Mouse (Mus musculus): ENCODE results near the gene Gse1.

GRCm38 (mm10) chr8:120507290-120507689 is 279.0 kb downstream of the Gse1 start:
- TF ChIP-seq POLR2A (IDR thresholded peaks at IDR 0.05; ENCODE audit: insufficient read depth, low read depth, low read length) (no peak), CTCF (IDR thresholded peaks at IDR 0.05) (no peak), EP300 (IDR thresholded peaks at IDR 0.05; ENCODE audit: insufficient read depth, low read depth, low read length) (no peak)

Data from heart, adult 2 months (tissue).